Mouse (Mus musculus): ENCODE results near the gene Zdhhc14. TPM values are rescaled to one million over a fixed set of nuclear protein-coding genes. Genes with fewer than 3 reads are reported as not detected.

The Zdhhc14 gene
- total RNA-seq (2023) = 1 to 10 TPM; 4.9 to 5.4 TPM

DNA sequence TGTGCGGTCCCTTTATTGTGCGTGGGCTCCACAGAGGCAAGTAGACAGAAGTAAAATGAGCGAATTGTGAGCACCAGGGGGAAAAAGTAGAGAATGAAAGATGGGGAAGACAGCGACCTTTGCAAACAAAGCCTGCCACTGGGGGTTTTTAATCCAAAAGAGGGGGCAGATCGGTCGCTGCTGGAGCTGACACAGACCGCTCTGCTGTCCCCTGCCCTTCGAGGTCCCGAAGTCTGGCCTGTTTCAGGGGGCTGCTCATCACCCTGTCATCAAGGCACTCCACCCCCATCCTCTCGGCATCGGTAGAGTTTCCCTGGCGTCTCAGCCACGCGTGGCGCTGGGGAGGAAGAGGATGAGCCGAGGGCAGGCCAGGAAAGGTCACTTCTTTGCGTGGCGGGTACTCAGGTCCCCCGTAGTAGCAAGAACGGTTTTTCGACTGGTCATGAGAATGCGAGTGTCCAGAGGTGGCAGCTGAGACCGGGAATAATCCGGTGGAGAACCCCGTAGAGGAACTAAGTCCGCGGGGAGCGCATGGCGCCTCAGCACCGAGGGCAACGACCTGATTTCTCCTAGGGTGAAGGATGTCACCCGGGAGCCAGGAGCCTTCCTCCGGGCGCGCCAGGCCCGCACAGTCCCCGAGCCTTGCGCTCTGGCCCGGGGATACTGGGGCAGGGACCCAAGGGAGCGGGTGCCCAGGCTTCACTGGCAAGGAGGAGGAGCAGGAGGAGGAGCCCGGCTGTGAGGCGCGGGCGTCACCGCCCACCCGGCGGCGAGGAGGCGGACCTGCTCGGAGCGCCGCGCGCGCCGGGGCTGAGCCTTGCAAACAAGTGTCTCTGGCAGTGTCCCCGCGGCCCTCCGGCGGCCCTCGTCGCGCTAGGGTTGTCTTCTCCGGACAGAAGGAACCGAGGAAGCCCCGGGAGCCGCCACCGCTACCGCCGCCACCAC, at the start of gene Zdhhc14:
Gene Zdhhc14 (plus strand): TSS at position 757 of the 945 bp plus-strand sequence.

Other genes starting within 250 kb of the Zdhhc14 start
- gene Ldhal6b, start 73.8 kb upstream of the Zdhhc14 start, total RNA-seq (2023) = 1 to 10 TPM; 1.6 to 2.7 TPM
- gene Tmem242, start 52.3 kb upstream of the Zdhhc14 start, total RNA-seq (2023) = 10 to 100 TPM; 33.3 to 33.9 TPM

Data from T-cell, adult 66 days (primary cell).